Mouse (Mus musculus) layer of hippocampus, adult 8-10 months (tissue): ENCODE results near the gene Zfyve28. TPM values are rescaled to one million over a fixed set of nuclear protein-coding genes. Genes with fewer than 3 reads are reported as not detected.

ENCODE experiments used
- DNase-seq, 2 experiments: peaks; one replicate each; pipeline ENCODE4 v3.0.0; 2022; ENCODE audit warnings: low spot score in 2 of 2
- total RNA-seq, 4 experiments: library from RNA; stranded (reverse); gene quantifications; 2 replicates each; pipeline ENCODE4 v1.2.4; 2022

Zfyve28 gene
- total RNA-seq, 4 experiments from 2014 or later, result 32.5 to 37.0 (median 33.5) TPM

GRCm38 (mm10) chr5:34252307-34252966, 35.8 kb downstream of the Zfyve28 start:
- DNase-seq, result no peak

- no peak for DNase-seq
These were observed 36.5 kb downstream of the Zfyve28 start for GRCm38 (mm10) chr5:34251794-34252193.

- DNase-seq, result no peak
These were observed 38.2 kb downstream of the Zfyve28 start for GRCm38 (mm10) chr5:34250090-34250489.

GRCm38 (mm10) chr5:34249132-34249531, 39.1 kb downstream of the Zfyve28 start:
- DNase-seq, result no peak

- DNase-seq, result no peak
These were observed 41.8 kb downstream of the Zfyve28 start for GRCm38 (mm10) chr5:34246443-34246842.

GRCm38 (mm10) chr5:34243062-34243461, 45.2 kb downstream of the Zfyve28 start:
- DNase-seq, result no peak

- DNase-seq, result peak; percentile 66 to 70
These were observed 45.9 kb downstream of the Zfyve28 start for GRCm38 (mm10) chr5:34242224-34242963.

- DNase-seq, result no peak
These were observed 49.8 kb downstream of the Zfyve28 start for GRCm38 (mm10) chr5:34238444-34238843.

- DNase-seq, result no peak
These were observed 52.3 kb downstream of the Zfyve28 start for GRCm38 (mm10) chr5:34235898-34236420.

GRCm38 (mm10) chr5:34235056-34235455, 53.2 kb downstream of the Zfyve28 start:
- DNase-seq, result no peak

GRCm38 (mm10) chr5:34233221-34233515, 55.1 kb downstream of the Zfyve28 start:
- DNase-seq, result no peak

GRCm38 (mm10) chr5:34232481-34233220, 55.6 kb downstream of the Zfyve28 start:
- no peak for DNase-seq

GRCm38 (mm10) chr5:34231901-34232300, 56.3 kb downstream of the Zfyve28 start:
- no peak for DNase-seq

- DNase-seq, result no peak
These were observed 57.4 kb downstream of the Zfyve28 start for GRCm38 (mm10) chr5:34230599-34231485.

GRCm38 (mm10) chr5:34229503-34229902, 58.7 kb downstream of the Zfyve28 start:
- DNase-seq, result no peak

- no peak for DNase-seq
These were observed 62.7 kb downstream of the Zfyve28 start for GRCm38 (mm10) chr5:34225516-34225915.

GRCm38 (mm10) chr5:34224515-34224914, 63.7 kb downstream of the Zfyve28 start:
- no peak for DNase-seq

- no peak for DNase-seq
These were observed 68.2 kb downstream of the Zfyve28 start for GRCm38 (mm10) chr5:34220001-34220400.

GRCm38 (mm10) chr5:34218672-34219071, 69.6 kb downstream of the Zfyve28 start:
- DNase-seq, result no peak

GRCm38 (mm10) chr5:34217756-34218155, 70.5 kb downstream of the Zfyve28 start:
- DNase-seq, result no peak

GRCm38 (mm10) chr5:34216025-34216424, 72.2 kb downstream of the Zfyve28 start:
- no peak for DNase-seq
